Mouse (Mus musculus) lung, adult 2 months (tissue): ENCODE measurements around the gene Asna1. TPM values are rescaled to one million over a fixed set of nuclear protein-coding genes. Genes with fewer than 3 reads are reported as not detected.

Source experiments
- DNase-seq: peaks from one replicate; pipeline ENCODE4 v3.0.0; 2022
- H3K4me1 ChIP-seq: fragments of 200-500 bp; 2 replicates; pipeline ENCODE4 v1.6.1; 2011; ENCODE audit warnings: low read length; ENCODE audit not compliant: control insufficient read depth, insufficient read depth
- H3K4me3 ChIP-seq: fragments of 200-500 bp; replicated peaks from 2 replicates; pipeline ENCODE3; 2011; ENCODE audit warnings: low read depth, mild to moderate bottlenecking, control low read depth, low read length; ENCODE audit errors: extremely low read depth
- CTCF ChIP-seq: fragments of 200-500 bp; IDR thresholded peaks from 2 replicates; pipeline ENCODE4 v1.5.1; 2011; ENCODE audit warnings: mild to moderate bottlenecking, low read length, control low read depth; ENCODE audit not compliant: insufficient read depth
- POLR2A ChIP-seq: fragments of 200-500 bp; IDR thresholded peaks from 2 replicates; pipeline ENCODE4 v1.6.1; 2011; ENCODE audit warnings: low read depth, mild to moderate bottlenecking, control low read depth, low read length, borderline replicate concordance; ENCODE audit errors: extremely low read depth
- WGBS: fragments of 180-500 bp; shearing (Covaris S2); methylation state at CpG from one replicate; pipeline ENCODE4 v1.1.7; 2018; 5-methylcytosine and 5-hydroxymethylcytosine counted together
- polyA plus RNA-seq: library from polyadenylated mRNA; depleted of rRNA; stranded (reverse); fragments of >200 nt; gene quantifications from 2 replicates; pipeline ENCODE4 v1.2.3, GENCODE M21; 2012

Gene Asna1
- polyA plus RNA-seq, 1 experiment = 128 TPM

GRCm38 (mm10) chr8:85035165-85035727, 10.2 kb upstream of the Asna1 start:
- no peak for DNase-seq
- no peak for TF ChIP-seq CTCF
- Histone ChIP-seq H3K4me3 (peak overlapping the region; percentile 52), H3K4me1 (peaks cover 13% of the 10 kb centered on the region)
- WGBS = 3% methylated on average over 12 of the region's 12 CpGs

- Histone ChIP-seq H3K4me3 (peak overlapping the region; percentile 52), H3K4me1 (peaks cover 13% of the 10 kb centered on the region)
- TF ChIP-seq CTCF (no peak), POLR2A (peak; percentile 53; the same call in 1 of the 2 replicates)
- peak; percentile 53 for DNase-seq
- WGBS = under 1% methylated on average over 13 of the region's 13 CpGs
Observed at GRCm38 (mm10) chr8:85034764-85035163, 9.7 kb upstream of the Asna1 start.

- 59% methylated on average over 1 of the region's 1 CpGs for WGBS
- TF ChIP-seq POLR2A (no peak), CTCF (no peak)
- H3K4me1 ChIP-seq = peaks cover 17% of the 10 kb centered on the region
- peak; percentile 14 for DNase-seq
- no peak overlapping the region for H3K4me3 ChIP-seq
Observed at GRCm38 (mm10) chr8:85033867-85034266, 8.8 kb upstream of the Asna1 start.

- H3K4me1 ChIP-seq = peaks cover 20% of the 10 kb centered on the region
- H3K4me3 ChIP-seq = no peak overlapping the region
- WGBS = 64% methylated on average over 4 of the region's 4 CpGs
- no peak for DNase-seq
- TF ChIP-seq CTCF = no peak
- TF ChIP-seq POLR2A = no peak
Observed at GRCm38 (mm10) chr8:85032622-85033311, 7.7 kb upstream of the Asna1 start.

- H3K4me1 ChIP-seq = peaks cover 12% of the 10 kb centered on the region
- DNase-seq = no peak
- TF ChIP-seq CTCF (no peak), POLR2A (no peak)
- WGBS = 65% methylated on average over 14 of the region's 14 CpGs
- no peak overlapping the region for H3K4me3 ChIP-seq
Observed at GRCm38 (mm10) chr8:85029271-85029670, 4.2 kb upstream of the Asna1 start.

- no peak for DNase-seq
- Histone ChIP-seq H3K4me3 (peak overlapping the region; percentile 85), H3K4me1 (peaks cover 12% of the 10 kb centered on the region)
- TF ChIP-seq CTCF (no peak), POLR2A (no peak)
- WGBS = 10% methylated on average over 2 of the region's 2 CpGs
Observed at GRCm38 (mm10) chr8:85027922-85028321, 2.8 kb upstream of the Asna1 start.

- DNase-seq = no peak
- no peak for TF ChIP-seq POLR2A
- WGBS = under 1% methylated on average over 13 of the region's 13 CpGs
- H3K4me1 ChIP-seq = peaks cover 12% of the 10 kb centered on the region
- H3K4me3 ChIP-seq = peak overlapping the region; percentile 85
Observed at GRCm38 (mm10) chr8:85027516-85027855, 2.4 kb upstream of the Asna1 start.

GRCm38 (mm10) chr8:85026670-85027515, 1.8 kb upstream of the Asna1 start, which contains the start of gene Trir:
Gene Trir, plus strand, starts transcription at chr8:85026823.
- H3K4me3 ChIP-seq = peak within 1 kb of the TSS; percentile 95
- TF ChIP-seq CTCF = no peak
- peak; percentile 87 for TF ChIP-seq POLR2A
- DNase-seq = peak; percentile 97
- H3K4me1 ChIP-seq = peaks cover 12% of the 10 kb centered on the region
- WGBS = under 1% methylated on average over 75 of the region's 75 CpGs

- no peak for TF ChIP-seq CTCF
- TF ChIP-seq POLR2A = no peak
- 96% methylated on average over 3 of the region's 3 CpGs for WGBS
- peaks cover 8% of the 10 kb centered on the region for H3K4me1 ChIP-seq
- H3K4me3 ChIP-seq = no peak overlapping the region
- DNase-seq = no peak
Observed at GRCm38 (mm10) chr8:85023846-85024245, 1.2 kb downstream of the Asna1 start.

- Histone ChIP-seq H3K4me1 (no peaks in the 10 kb centered on the region; the same call in 1 of the 2 replicates), H3K4me3 (no peak overlapping the region)
- 86% methylated on average over 3 of the region's 3 CpGs for WGBS
- TF ChIP-seq CTCF (no peak), POLR2A (no peak)
- DNase-seq = no peak
Observed at GRCm38 (mm10) chr8:85021514-85022055, 3.5 kb downstream of the Asna1 start.
